Mouse (Mus musculus) left cerebral cortex, adult 18-20 months (tissue): ENCODE data around the gene Tas2r134. TPM values are rescaled to one million over a fixed set of nuclear protein-coding genes. Genes with fewer than 3 reads are reported as not detected.
A peak's percentile ranks its signal among the peaks of the same experiment; 100 is the strongest.

Source experiments
- DNase-seq, 2 experiments: peaks; one replicate each; pipeline ENCODE4 v3.0.0; 2021 to 2022; ENCODE audit warnings: low spot score in 2 of 2, mixed read lengths in 1 of 2
- total RNA-seq, 2 experiments: library from RNA; stranded (reverse); gene quantifications; 2 replicates each; pipeline ENCODE4 v1.2.3; 2021

Gene Tas2r134
- total RNA-seq, 2 experiments from 2014 or later = not detected

DNA sequence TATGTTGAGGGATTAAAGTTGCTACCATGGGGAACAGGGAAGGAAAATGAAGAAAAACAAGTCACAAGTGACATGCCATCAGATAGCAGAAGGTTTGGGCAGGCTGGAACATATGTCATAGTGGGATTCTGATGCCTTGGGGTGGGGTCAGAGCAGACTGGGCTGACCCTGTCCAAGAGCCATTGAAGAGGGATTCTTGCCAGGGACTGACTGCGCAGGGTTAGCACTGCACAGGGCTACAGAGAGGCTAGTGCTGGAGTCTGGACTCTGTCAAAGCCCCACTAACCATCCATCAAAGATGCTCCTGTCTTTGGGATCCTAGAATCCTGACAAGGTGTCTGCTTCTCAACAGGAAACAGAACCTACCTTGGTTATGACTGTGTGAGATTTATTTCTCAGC is 22.6 kb downstream of the Tas2r134 start:
- no peak for DNase-seq

DNA sequence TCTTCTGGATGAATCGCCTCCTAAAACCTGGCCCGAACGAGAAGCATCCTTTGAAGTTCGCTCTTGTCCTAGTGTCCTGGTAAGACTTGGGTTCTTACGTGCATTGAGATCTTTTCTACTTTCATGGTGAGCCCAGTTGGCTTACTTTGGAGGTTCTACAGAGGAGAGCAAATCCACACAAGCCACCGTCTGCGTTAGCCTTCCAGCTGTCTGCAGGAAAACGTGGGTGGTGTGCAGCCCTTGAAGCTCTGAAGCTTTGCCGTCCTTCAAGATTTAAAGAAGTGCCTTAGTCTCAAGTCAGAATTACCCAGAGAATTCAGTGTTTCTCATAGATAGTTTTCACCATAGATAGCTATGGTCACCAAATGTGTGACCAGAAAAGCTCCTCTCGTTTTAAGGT is 24.8 kb downstream of the Tas2r134 start:
- peak in 1 of 2 experiments; percentile 8 for DNase-seq

- no peak for DNase-seq
Measured at GRCm38 (mm10) chr2:51657684-51658083, 30.4 kb downstream of the Tas2r134 start.

DNA sequence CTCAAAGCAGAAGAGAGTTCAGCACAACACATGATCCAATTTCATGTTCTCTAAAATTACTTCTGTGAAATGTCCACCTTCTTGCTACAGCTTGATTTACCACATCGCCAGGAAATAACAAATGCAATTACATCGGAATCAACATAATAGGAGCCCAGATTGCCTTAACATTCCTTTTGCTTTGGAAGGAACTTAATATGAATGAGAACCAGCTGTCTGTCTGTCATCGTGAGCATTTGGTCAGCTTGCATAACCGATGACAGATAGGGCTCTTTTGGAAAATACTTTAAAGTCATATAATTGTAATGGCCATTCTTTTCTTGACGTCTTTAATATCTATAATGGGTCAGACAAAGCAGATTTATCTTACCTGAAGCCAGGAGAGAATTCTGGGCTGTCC is 31.0 kb downstream of the Tas2r134 start:
- no peak for DNase-seq

- no peak for DNase-seq
Measured at GRCm38 (mm10) chr2:51674321-51674720, 47.0 kb downstream of the Tas2r134 start.
